Mouse (Mus musculus): ENCODE data around the gene Sdk2.

The Sdk2 gene

DNA sequence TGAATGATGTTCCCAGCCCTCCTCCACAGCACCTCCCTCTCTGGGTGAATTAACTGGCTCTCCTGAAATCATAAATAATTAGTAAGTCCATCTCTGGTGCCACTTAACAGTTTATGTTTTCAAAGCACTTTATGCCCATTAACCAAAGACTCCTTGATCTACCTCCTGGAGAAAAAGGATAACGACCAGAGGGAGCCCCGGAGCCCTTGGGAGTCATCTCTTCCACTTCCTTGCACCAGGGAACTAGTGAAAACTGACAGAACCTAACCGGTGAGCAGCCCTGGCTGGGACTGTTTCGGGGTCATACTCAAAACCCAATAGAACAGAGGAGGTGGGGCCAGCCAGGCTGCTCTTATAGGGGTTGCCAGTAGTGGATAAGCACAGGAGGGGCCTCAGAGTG lies 22.5 kb downstream of the Sdk2 start:
- DNase-seq, result no peak

DNA sequence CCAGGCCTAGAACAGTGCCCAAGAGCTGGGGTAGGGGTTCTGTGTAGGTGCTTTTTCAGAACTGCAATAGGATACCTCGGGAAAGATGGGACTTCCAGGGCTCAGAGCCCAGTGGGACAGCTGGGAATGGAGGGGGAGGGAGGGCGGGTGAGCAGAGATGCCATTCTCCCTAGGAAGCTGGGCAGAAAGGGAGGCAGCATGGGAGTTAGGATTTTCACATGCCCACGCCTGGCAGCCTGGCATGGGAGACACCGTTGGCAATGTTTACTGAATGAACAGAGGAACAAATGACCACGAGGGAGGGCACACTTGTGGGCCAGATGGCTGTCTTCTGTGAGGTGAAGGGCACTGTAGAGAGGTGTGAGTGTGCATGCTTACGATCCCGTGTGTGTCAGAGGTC lies 23.3 kb downstream of the Sdk2 start:
- DNase-seq, result no peak

DNA sequence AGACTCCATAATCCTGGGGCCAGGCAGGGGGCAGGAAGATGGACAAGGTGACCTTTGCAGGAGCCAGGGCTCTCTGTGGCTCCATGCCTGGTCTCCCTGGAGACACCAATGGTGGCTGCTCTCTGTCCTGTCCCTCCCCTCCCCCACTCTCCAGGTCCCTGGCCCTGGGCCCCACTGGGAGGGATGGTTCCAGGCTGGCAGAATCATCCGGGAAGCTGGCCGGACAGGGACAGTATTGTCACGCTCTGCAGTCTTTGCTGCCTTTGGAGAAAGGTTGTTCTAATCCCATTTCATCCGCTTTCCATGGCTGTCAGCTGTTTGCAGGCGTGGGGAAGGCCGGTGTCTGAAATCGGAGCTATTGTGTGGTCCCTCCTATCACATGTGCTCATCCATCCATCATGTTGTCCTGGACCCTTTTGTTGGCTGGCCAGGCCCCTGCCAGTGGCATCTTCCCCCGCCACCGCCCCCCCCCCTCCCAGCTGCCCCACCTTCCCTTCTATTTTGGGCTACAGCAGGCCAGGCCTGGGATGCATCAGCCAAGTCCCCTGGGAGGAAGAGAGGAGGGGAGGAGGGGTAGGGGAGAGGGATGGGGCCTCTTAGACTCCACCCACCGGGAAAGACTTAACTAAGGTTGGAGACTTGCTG lies 26.3 kb downstream of the Sdk2 start:
- peak; percentile 90 for DNase-seq

DNA sequence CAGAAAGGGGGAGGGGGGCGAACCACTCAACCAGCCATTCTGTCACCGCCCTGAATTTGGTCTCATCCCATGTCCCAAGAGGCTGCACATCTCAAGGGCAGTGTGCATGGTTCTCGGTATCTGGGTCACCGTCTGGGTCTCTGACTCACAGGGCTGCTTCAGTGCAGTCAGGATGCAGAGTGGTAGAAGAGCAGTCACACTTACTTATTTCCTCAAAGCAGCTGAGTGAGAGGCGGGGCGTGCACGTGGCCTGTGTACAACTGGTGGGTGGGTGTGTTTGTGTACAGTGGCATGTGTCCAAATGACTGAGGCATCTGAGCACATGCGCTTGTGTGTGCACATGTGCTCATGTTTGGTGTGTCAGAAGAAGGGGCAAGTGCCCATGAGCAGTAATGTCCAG lies 28.8 kb downstream of the Sdk2 start:
- no peak for DNase-seq

DNA sequence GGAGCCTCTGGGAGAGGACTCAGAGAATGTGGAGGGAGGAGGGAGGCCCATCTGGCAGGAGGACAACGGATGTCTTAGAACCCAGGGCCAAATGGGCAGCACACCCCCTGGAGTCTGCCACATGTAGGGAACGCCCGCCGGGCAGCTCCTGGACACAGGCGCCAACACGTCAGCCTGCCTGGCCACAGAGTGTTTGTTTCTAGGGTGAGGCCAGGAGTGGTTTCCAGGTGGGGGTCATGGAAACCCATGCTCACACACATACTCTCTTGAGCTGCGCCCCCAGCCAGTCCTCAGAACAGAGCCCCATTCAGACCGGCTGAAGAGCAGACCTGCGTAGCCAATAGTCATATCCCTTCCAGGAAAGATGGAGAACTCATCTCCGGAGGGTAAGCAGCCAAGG lies 35.4 kb downstream of the Sdk2 start:
- no peak for DNase-seq

DNA sequence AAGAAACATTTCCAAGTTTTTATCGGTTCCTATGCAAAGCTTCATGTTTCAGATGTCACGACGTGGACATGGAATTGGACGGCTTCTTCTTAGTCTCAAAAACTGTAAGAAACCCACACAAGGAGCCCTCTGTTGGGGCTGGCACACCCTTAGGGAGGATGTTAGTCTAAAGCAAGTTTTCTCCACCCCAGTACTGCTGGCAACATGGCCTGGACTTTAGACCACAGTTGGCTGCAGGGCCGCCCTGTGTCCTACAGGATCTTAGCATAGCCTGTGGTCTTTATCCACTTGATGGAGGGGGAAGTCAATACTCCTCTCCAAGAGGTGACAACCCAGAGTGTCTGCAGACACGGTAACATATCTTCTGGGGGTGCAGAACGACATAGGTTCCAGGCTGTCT lies 36.6 kb downstream of the Sdk2 start:
- DNase-seq, result no peak

DNA sequence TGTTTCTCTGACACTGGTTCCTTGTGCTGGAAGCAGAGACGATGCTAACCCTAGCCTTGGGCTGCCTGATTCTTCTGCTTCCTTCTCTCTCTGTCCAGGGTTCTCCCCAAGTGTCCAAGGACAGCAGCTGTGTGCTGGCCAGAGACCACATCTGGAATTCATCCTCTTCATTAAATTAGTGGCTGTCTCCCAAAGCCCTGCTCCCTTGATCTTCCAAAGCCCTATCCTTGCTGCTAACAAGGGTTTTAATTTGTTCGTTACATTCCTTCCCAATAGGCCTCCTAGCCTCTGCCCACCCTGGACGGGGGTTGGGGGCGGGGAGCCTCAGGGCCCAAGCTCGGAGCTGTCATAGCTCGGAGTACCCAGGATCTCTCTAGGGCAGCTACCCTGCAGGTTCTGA lies 38.3 kb downstream of the Sdk2 start:
- peak; percentile 39 for DNase-seq

DNA sequence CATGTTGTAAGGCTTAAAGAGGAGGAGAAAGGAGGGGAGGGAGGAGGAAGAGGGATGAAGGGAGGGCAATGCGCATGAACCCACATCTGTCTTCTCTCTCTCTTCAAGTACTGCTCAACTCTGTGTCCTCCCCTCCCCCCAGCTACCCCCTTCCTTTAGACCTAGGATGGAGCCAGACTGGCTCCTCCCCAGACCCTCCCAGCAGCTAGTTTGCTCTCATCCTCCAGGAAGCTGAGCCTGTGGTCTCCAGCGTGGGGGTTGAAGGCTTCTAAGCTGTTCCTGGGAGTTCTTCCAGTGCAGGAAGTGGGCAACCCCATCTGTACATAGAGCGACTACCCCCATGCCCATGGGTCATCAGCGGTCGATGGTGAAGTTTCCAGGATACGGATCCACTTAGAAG lies 38.8 kb downstream of the Sdk2 start:
- DNase-seq, result peak; percentile 50

DNA sequence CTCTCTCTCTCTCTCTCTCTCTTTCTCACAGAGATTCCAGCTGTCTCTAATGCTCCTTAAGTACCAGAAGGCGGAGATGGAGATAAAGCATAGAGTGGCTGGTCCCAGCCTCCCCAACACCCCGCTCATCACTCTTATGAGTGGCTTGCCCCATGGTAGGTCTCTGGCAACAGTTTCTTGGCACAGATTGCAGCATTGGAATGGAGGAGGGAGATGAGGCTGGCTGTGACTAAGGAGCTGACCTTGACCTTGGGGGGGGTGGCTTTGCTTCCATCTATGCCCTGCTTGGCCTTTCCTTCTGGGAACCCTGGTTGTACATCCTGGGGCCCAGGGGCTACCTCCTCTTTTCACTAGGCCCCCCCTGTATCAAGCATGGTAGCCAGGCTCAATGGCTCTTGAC lies 41.8 kb downstream of the Sdk2 start:
- no peak for DNase-seq

DNA sequence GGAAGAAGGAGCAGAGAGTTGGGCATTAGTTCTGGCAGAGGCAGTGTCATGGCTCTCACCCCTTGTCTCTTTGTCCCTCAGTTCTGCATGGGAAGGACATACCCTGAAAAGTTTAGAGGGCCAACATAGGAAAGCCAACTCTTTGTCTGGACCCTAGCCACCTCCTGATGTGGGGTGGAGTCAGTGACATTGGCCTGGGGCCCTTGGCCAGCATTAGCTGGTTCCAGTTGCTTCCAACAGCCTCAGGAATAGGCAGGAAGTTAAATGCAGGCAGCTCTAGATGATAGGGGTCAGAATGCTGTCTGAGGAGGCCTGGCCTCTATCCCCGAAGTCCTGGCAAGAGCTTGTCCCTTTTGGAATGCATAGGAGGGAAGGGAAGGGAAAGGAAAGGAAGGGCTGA lies 42.9 kb downstream of the Sdk2 start:
- DNase-seq, result no peak

DNA sequence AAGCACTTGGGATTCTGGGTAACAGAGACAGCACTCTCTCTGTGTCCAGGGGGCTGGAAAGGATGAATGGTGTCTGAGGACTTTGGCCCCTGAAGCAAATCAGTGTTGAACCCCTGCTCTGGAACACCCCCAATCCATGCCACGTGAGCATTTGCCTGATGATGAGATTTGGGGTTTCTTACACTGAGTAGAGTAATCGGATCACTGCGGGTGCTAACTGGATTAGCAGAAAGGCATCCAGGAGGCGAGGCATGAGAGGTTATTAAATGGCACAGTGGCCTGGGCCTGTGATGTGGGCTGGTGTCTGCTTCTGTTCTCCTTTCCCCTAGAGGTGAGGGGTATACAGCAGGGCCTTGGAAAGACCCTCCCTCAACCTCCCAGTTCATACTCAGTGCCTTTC lies 44.7 kb downstream of the Sdk2 start:
- DNase-seq, result no peak

DNA sequence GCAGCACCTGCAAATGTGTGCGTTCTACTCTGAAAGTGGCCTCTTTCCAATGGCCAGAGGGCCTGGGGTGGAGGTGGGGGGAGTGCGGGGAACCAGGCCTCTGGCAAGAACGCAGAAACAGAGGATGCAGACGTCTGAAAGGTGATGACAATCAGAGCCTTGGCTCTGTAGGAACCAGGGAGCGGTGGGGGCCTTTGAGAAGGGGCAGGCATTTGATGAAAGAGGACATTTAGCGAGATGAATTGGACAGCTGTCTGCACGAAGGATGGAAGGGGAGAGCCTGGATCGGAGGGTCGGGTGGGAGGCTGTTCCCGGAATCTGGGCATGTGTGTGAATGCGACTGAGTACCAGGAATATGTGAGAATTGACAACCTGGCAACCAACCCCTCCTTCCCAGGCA lies 47.8 kb downstream of the Sdk2 start:
- no peak for DNase-seq

DNA sequence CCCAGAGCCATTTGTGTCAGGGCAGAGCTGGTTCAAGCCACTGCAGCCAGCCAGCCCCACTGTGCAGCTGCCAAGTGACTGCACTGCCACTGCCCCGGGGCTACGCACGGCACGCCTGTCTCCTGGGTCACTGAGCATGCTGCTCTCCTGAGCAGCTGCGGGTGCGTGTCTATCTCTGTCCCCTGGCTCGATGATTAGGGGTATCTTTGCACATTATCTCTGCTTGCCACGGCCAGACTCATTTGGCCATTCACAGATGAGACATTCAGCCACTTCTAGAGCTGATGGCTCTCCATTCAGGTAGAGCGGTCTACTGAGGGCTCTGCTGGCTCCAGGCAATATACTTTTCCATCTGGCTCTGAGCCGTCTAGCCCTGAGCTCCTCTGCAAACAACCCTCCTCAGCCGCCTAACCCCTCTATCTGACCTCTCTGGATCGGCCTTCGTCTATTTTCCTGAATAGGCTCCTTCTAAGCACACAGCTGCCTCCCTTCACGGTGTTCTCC lies 49.9 kb downstream of the Sdk2 start:
- DNase-seq, result peak; percentile 59

DNA sequence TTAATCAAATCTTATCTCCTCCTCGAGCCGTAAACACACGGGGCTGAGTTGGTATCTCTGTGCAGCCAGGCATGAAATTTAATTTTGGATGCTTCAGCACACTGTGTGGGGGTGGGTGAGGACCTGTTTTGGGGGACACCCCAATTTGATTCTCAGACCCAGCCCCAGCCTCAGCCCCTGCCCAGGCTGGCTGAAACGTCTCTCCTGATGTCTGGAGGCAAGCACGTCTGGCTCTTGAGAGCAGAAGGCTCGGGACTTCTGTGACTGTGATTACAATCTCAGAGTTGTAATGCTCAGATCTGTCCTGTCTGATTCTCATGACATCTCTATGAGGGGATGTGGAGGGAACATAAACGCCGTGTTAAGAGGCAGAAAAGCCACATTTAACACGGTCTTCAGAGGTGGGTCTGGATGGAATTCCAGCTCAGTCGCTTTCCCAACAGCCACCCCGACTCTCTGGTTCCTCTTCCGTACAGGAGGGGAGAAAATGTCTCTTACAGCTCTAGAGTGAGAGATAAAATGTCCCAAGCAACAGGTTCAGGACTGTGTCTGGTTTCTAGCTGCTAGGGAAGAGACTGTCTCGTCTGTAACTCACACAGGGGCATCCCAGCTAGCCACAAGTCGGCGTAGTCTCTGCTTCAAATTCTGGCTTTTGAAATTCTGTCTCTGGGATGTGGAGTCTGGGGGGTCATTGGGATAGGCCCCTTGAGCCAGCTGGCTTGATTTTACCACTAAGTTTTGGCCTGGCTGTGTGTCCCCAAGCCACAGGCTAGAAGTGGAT lies 50.5 kb downstream of the Sdk2 start:
- DNase-seq, result peak; percentile 49

DNA sequence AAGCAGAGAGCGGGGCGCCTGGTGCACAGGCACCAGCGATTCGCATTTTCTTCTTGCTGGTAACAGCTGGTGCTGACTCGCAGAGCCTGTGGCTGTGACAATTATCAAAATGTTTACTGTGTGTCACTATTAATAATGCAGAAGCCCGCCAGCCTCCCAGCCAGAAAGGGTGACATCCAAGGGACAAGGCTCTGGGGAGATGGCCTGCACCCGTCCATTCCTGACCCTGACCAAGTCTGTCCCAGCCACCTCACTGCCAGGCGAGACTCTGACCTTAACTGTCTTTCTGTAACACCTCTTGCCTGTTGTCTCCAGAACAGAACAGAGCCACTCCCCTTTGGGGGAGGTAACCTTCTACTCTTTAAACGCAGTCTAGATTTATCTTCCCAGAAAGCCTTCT lies 55.3 kb downstream of the Sdk2 start:
- no peak for DNase-seq

DNA sequence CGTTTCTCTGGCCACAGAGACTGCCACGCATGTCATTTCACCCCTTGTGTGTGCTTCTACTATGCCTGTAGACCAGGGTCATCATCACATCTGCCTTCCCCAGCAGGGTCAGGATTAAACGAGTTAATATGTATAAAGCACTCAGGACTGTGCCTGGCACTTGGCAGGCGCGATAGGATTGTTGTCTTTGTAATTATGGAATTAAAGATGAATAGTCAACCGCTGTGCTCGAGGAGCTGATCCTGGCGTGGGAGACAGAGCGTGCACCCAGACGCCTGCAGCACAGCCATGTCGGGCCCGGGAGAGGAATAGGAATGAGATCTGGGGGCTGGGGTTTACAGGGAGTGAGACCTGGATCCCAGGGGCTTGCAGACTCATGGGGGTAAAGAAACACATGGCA lies 61.0 kb downstream of the Sdk2 start:
- DNase-seq, result no peak

DNA sequence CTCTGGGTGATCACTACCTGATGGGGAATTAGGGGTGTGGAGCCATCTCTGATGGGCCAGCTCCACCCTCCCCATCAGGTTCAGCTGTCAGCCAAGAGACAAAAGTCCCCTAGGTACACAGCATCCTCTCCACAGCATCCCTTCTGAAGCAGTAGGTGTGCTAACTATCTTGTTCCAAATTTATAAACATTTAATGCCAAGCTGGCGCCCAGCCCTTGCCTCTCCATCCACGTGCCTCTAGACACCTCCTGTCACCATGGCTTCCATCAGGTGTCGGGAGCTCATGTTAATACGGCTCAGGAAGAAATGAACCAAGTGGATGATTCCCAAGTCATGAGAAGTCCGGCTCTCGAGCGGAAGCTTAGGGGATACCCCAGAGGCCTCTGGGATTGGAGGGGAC lies 62.2 kb downstream of the Sdk2 start:
- DNase-seq, result no peak

DNA sequence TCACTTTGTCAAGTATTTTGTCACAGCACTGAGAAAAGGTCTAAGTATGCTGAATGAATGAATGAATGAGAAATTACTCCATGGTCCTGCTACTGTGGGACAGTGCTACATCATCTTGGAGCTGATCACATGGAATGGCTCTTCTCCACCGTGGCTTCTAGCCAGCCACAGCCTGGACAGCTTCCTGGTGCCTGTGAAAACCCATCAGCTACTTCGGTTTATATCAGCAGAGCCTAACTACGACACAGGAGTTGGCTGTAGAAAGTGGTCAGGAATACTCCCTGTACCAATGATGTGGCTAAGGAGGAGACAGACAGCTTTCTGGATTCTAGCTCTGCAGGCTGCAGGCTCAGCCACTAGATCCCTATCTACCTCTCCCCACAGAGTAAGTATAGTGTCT lies 63.7 kb downstream of the Sdk2 start:
- no peak for DNase-seq

DNA sequence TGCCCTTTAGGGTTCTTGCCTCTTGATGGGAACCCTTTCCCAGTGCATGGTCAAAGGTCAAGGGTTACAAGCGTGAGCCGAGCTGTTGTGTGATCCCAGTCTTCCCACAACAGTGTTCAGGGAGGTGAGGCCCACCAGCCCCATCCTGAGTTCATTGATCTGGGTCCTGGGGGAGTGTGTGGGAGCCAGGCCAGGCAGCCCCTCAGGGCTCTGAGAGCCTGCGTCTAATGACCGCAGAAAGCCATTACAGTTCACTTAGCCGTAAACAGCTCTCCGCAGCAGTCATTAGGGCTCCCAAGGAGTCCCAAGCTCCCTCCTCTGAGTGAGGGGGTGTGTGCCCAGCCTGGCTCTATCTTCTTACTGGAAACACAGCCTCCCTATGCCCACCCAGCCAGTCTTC lies 66.8 kb downstream of the Sdk2 start:
- no peak for DNase-seq

DNA sequence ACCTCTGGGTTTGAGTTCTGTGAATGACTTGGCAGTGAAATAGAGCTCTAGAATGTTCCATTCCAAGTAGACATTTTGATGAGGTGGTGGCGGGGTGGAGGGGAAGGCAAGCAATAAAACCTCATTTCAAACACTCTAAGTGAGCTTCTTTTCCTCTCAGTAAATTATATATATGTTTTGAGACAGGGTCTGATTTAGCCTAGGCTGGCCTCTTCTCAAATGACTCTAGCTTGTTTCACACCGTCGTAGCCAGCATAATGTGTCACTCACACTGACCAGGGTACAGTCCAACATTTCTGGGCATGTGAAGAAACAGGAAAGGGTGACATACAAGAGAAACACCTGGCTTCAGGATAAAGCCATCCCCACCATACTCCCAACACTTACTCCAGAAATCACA lies 68.1 kb downstream of the Sdk2 start:
- DNase-seq, result no peak

DNA sequence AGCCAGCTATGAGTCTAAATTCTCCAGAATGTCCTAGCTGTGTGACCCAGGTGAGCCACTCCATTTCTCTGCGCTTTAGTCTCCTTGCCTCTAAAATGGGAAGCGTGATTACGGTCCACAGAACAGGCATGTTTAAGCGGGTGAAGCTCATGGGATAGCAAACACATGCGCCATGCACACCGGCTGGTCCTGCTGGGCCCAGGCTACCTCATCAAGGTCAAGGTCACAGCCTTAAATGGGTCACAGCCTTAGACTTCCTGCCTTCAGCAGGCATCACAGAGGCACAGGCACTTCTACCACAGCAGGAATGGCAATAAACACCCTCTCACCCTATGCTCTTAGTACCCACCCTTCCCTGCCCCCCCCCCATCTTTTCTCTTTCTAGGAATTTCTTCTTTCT lies 72.9 kb downstream of the Sdk2 start:
- no peak for DNase-seq

DNA sequence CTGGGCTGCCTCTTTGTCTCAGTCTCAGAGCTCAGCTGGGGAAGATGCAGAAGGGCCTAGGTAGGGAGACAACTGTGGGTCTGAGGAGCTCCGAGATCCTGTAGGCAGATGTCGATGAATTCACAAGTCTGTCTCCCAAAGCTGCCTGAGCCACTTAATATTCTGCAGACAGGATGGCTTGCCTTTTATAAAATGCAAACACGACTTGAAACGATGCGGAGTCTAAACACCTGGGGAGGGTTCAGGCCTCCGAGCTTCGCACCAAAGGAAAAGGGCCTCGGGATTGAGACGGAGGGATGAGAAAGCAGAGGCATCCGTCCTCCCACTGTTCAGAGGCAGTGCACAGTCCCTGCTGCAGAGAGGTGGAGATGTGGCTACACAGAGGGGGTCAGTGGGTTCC lies 74.0 kb downstream of the Sdk2 start:
- DNase-seq, result no peak

DNA sequence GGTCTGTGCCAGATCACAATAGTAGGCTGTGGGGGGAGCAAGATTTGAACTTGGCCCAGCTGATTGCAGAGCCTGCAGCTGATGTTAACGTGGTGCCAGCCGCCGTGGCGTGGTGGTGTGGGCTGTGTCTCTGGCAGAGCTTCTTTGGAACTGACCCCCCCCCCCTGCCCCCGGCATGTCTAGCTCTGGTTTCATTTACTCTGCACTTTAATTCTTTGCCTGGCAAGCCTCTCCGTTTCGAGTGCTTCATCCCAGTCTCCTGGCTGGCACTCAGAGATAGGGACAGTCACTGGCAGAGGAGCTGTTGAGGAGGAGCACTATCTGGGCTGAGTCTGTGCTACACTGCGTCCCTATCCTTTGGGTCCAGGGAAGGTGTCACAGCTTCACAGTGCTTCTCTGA lies 75.0 kb downstream of the Sdk2 start:
- DNase-seq, result no peak

DNA sequence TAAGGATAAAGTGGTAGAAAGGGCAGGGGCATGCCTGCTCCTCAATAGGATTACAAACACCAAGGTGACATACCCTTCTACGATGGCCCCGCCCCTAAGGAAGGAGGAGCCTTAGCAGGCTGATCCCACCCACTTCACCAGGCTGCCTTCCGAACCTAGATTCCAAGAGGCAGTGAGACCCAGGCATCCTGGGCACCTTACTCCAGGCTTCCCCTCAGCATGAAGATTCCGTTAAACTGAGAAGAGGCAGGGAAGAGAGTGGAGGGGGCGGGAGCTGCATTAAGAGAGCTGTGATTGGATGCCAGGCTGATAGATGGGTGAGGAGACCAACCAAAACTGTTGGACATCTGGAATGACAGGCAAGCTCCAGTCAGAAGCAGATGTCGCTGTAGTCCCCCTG lies 76.4 kb downstream of the Sdk2 start:
- DNase-seq, result peak; percentile 77

DNA sequence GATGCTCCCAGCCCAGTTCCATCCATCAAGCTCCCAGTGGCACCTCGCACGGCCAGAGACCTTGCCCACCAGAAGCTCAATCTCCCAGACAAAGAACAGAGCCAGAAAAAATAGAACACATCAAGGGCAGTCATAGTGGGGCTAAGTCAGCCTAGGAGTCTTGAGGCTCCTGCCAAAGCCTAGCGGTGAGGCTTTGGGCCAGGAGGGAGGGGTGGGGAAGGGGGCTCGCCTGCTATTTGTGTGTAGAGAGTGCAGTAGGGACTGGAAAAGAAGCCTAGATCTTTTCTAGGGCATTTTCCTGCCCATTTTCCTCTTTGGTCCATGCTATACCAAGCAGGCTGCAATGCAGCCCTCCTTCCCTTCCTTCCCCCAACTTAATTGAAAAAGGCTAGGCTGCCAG lies 76.8 kb downstream of the Sdk2 start:
- DNase-seq, result no peak
